Mouse (Mus musculus): ENCODE measurements around the gene Add2.

DNA sequence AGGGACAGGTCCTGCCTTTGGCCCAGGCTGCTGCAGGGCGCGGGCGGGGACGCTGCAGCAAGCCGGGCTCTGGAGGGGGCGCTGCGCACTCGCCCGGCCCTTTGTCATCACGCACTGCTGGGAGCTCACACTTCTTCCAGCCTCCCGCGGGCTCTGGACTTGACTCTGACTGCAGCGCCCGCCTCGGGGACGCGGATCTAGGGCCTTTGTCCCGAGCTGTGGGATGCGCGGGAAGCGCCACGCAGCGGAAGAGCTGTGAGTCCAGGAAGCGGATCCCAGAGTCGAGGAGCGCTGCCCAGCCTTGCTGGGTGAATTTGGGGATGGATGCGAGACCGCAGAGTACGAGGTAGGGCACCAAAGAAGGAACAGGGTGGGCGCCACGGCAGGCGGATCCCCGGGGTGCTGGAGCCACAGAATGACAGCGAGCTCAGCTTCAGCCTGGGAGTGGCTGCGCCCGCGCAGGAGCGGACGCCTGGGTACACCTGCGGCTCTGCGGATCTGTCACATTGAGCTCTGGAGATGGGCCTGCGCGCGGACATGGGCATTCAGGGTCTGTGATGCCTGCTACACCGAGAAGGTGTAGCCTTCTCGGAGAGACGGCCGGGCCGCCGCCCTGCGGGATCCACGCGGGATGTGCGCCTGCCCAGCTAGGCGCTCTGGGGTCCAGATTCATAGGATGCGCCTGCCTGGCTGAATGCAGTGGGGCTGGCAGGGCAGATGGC is at the start of gene Add2:
- TF ChIP-seq CTCF (IDR thresholded peaks at IDR 0.05; ENCODE audit: low read depth) (peak; percentile 32; the same call in 1 of the 2 replicates), EP300 (IDR thresholded peaks at IDR 0.05; ENCODE audit: low read depth) (no peak)

Data from liver, postnatal 0 days (tissue).